Mouse (Mus musculus) olfactory bulb, adult 2 months (tissue): ENCODE measurements around the gene Pex26.

Experiments used
- CTCF ChIP-seq: fragments of 200-500 bp; IDR thresholded peaks from 2 replicates; pipeline ENCODE4 v1.5.1; 2012; ENCODE audit warnings: low read depth, mild to moderate bottlenecking, low read length, moderate library complexity; ENCODE audit not compliant: insufficient read depth
- POLR2A ChIP-seq: fragments of 200-500 bp; IDR thresholded peaks from 2 replicates; pipeline ENCODE4 v1.6.1; 2012; ENCODE audit warnings: mild to moderate bottlenecking, low read depth, low read length, moderate library complexity; ENCODE audit not compliant: insufficient read depth

- no peak for TF ChIP-seq CTCF
- TF ChIP-seq POLR2A = no peak
Observed at GRCm38 (mm10) chr6:121226043-121226442, 42.6 kb downstream of the Pex26 start.
